14 mouse cellular contexts compared by ENCODE assay signal in genomic region chr3:131961571-131961970, GRCm38 (mm10).
"Had no signal": no experiment of that assay in that cellular context is flagged by ENCODE, and none has a peak within 500 bp of the region (broad histone marks: within the 10 kb centered on the region; RNA-seq: fewer than 3 reads in every experiment).

No protein-coding gene starts in this region.

- H3K4me1 ChIP-seq: liver, embryonic 13.5 days; neural tube, embryonic 12.5 days had no signal

- H3K4me2 ChIP-seq: limb, embryonic 12.5 days; liver, embryonic 13.5 days; neural tube, embryonic 12.5 days had no signal

- H3K9ac ChIP-seq: limb, embryonic 12.5 days; liver, embryonic 13.5 days; liver, postnatal 0 days; neural tube, embryonic 12.5 days had no signal

- H3K9me3 ChIP-seq: limb, embryonic 12.5 days; liver, embryonic 13.5 days; neural tube, embryonic 12.5 days had no signal

- H3K4me3 ChIP-seq: layer of hippocampus, adult 2 months; limb, embryonic 12.5 days; liver, embryonic 13.5 days; neural tube, embryonic 12.5 days had no signal

- H3K27me3 ChIP-seq: limb, embryonic 12.5 days; liver, embryonic 13.5 days; neural tube, embryonic 12.5 days had no signal

- H3K36me3 ChIP-seq: limb, embryonic 12.5 days; liver, embryonic 13.5 days; neural tube, embryonic 12.5 days had no signal

- ATAC-seq: intestine, postnatal 0 days; liver, postnatal 0 days had no signal

- DNase-seq: kidney, postnatal 4 days; liver; liver, embryonic 13.5 days; liver, postnatal 0 days; lung, postnatal 36 days; midbrain, embryonic 14.5 days; right cerebral cortex, postnatal 4 days; spleen, adult 18-20 months; thymus, adult 2 months; thymus, postnatal 25 days had no signal

- H3K27ac ChIP-seq: layer of hippocampus, adult 2 months; limb, embryonic 12.5 days; liver, embryonic 13.5 days; neural tube, embryonic 12.5 days had no signal
